Mouse (Mus musculus) megakaryocyte, embryonic 14.5 days (primary cell): ENCODE measurements around the gene Klhl29.

ENCODE experiments used
- FLI1 ChIP-seq: IDR thresholded peaks from 2 replicates; pipeline ENCODE4 v1.6.1; 2012; ENCODE audit warnings: low read length, inconsistent platforms, mixed read lengths
- GATA1 ChIP-seq: IDR thresholded peaks from 3 replicates; pipeline ENCODE4 v1.6.1; 2012; ENCODE audit warnings: mixed read lengths, low read length, inconsistent platforms, borderline replicate concordance

DNA sequence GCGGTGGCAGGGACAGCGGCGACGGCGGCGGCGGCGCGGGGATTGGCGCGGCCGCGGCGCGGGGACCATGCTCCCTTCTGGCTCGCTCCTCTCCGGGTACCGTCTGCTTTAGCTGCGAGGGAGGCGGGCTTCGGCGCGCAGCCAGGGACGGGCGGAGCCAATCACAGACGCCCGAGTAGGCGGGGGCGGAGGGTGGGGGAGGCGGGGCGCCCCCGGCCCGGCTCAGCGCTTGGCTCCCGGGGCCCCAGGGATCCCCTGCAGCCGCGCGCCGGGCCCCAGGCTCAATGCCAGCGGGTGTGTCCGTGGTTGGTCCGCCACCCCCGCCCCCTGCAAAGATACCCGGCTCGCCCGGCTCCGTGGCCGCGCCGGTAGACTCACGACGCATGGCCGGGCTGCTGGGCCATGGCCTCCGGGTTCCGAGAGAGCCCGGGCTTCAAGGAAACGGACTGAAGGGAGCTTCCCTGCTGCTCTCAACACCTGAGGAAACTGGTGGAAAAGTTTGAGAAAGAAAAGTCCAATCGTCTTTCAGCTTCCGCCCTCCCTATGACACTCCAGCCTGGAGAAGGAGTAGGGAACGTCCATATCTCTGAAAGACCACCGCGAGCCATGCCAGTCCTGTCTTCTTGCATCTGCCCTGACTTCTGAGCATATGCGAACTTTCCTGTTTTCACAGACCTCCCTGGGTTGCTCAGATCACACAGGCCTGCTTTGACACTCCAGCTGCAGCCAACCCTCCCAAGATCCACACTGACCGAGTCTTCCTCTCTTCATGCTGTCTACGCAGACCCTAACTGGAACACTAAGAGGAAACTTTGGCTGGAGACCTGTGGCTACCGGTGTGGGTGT lies at the start of gene Klhl29:
- TF ChIP-seq FLI1 = no peak
- TF ChIP-seq GATA1 = no peak
